Mouse (Mus musculus) midbrain, postnatal 0 days (tissue): Measurements from ENCODE around the gene Ddb2. TPM values are rescaled to one million over a fixed set of nuclear protein-coding genes. Genes with fewer than 3 reads are reported as not detected.

Source experiments
- ATAC-seq: fragments of 200-750 bp; cut with Nextera tagmentation; 2 replicates; pipeline ENCODE4 v1.8.0; 2017; ENCODE audit warnings: moderate number of reproducible peaks, mild to moderate bottlenecking, moderate TSS enrichment, moderate library complexity; ENCODE audit not compliant: low FRiP score
- DNase-seq: peaks from one replicate; pipeline ENCODE4 v3.0.0-alpha.2; 2015; ENCODE audit warnings: low spot score
- H3K27ac ChIP-seq: fragments of 300-500 bp; sonication (generic); 2 replicates; pipeline ENCODE4 v1.5.1; 2014; ENCODE audit warnings: low read depth, mild to moderate bottlenecking, low read length, mixed read lengths
- H3K27me3 ChIP-seq: fragments of 300-500 bp; sonication (generic); 2 replicates; pipeline ENCODE4 v1.6.1; 2014; ENCODE audit warnings: low read length, control low read depth, mixed read lengths; ENCODE audit not compliant: insufficient read depth
- H3K36me3 ChIP-seq: fragments of 300-500 bp; sonication (generic); 2 replicates; pipeline ENCODE4 v1.6.1; 2014; ENCODE audit warnings: low read length, control low read depth, mixed read lengths; ENCODE audit not compliant: insufficient read depth
- H3K4me1 ChIP-seq: fragments of 300-500 bp; sonication (generic); 2 replicates; pipeline ENCODE4 v1.6.1; 2014; ENCODE audit warnings: mild to moderate bottlenecking, control low read depth, antibody characterized with exemption, low read length, mixed read lengths; ENCODE audit not compliant: insufficient read depth
- H3K4me2 ChIP-seq: fragments of 300-500 bp; sonication (generic); 2 replicates; pipeline ENCODE4 v1.6.1; 2014; ENCODE audit warnings: low read depth, mild to moderate bottlenecking, low read length, mixed read lengths; ENCODE audit not compliant: poor library complexity, severe bottlenecking
- H3K4me3 ChIP-seq: fragments of 300-500 bp; sonication (generic); 2 replicates; pipeline ENCODE4 v1.5.1; 2014; ENCODE audit warnings: low read depth, mild to moderate bottlenecking, low read length, moderate library complexity
- H3K9ac ChIP-seq: fragments of 300-500 bp; sonication (generic); replicated peaks from 2 replicates; pipeline ENCODE4 v1.6.1; 2014; ENCODE audit warnings: mild to moderate bottlenecking, low read length, moderate library complexity, mixed read lengths; ENCODE audit not compliant: poor library complexity, severe bottlenecking
- H3K9me3 ChIP-seq: fragments of 300-500 bp; sonication (generic); 2 replicates; pipeline ENCODE4 v1.6.1; 2016; ENCODE audit warnings: low read length, control low read depth
- CTCF ChIP-seq: IDR thresholded peaks from 2 replicates; pipeline ENCODE4 v1.5.1; 2016; ENCODE audit warnings: antibody characterized with exemption, mild to moderate bottlenecking
- WGBS: fragments of 180-500 bp; shearing (Covaris S2); extraction: QIAGEN DNeasy Blood & Tissue Kit; methylation state at CpG from one replicate; pipeline ENCODE4 v1.1.7; 2014; 5-methylcytosine and 5-hydroxymethylcytosine counted together
- polyA plus RNA-seq: library from polyadenylated mRNA; unstranded; fragments of >200 nt; fragmentation: Nextera tagmentation; extraction: Ambion mirVana; gene quantifications from 2 replicates; pipeline ENCODE4 v1.2.1, GENCODE M21; 2015
- total RNA-seq: library from RNA; depleted of rRNA; stranded (reverse); fragments of >200 nt; gene quantifications from 2 replicates; pipeline ENCODE4 v1.2.3, GENCODE M21; 2014

Ddb2 gene
- total and polyA plus RNA-seq, 2 experiments from 2014 or later, result 7.9 to 13.4 TPM

DNA sequence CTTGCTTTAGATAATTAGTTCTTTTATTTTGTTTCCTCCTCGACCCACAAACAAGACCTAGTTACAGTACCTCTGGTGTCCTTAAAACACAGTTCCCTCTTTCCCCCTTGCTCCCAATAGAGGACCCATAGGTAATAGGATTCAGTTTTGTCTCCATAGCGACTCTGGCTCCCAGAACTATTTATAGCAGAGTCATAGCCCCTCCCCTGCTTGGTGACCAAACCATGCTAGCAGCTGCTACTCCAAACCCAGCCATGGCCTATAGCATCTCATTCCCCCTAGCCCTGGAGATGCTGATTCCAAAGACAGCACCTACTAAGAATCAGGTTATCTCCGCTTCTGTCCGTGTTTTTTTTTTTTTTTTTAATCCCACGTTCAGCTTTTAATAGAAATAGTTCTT lies 56.1 kb downstream of the Ddb2 start:
- peak overlapping the region; percentile 77; the same call in 1 of the 2 replicates for H3K4me2 ChIP-seq
- no peak for ATAC-seq
- peaks cover 13% of the 10 kb centered on the region for H3K4me1 ChIP-seq
- H3K9ac ChIP-seq, result no peak overlapping the region
- H3K27me3 ChIP-seq, result no peaks in the 10 kb centered on the region
- H3K4me3 ChIP-seq, result peak overlapping the region; percentile 93; the same call in 1 of the 2 replicates
- peak; percentile 22 for DNase-seq
- no peak for TF ChIP-seq CTCF
- no peak overlapping the region for H3K27ac ChIP-seq
- WGBS, result 68% methylated on average over 5 of the region's 5 CpGs
- H3K36me3 ChIP-seq, result peaks cover 22% of the 10 kb centered on the region
- no peaks in the 10 kb centered on the region for H3K9me3 ChIP-seq

DNA sequence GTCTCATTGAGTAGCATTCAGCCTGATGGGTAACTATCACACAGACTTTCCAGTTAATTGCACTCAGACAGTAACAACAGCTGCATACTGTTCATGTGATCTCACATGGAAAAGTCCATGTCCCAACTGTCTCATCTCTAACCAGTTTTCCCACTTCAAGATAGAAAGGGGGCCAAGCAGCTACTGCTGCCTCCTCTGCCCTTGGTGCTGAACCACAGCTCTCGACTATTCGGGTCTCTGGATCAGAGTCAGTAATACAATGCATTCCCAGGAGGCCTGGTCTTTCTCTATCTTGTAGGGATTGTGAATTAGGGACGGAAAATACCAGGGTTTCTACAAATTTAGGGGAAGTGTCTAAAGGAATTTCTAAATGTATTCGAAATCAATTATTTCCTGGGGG lies 57.0 kb downstream of the Ddb2 start:
- WGBS, result 42% methylated on average over 4 of the region's 4 CpGs
- H3K27ac ChIP-seq, result no peak overlapping the region
- peaks cover 13% of the 10 kb centered on the region for H3K4me1 ChIP-seq
- no peaks in the 10 kb centered on the region for H3K27me3 ChIP-seq
- peaks cover 27% of the 10 kb centered on the region for H3K36me3 ChIP-seq
- no peak overlapping the region for H3K9ac ChIP-seq
- no peak for TF ChIP-seq CTCF
- DNase-seq, result no peak
- no peaks in the 10 kb centered on the region for H3K9me3 ChIP-seq
- no peak overlapping the region for H3K4me3 ChIP-seq
- H3K4me2 ChIP-seq, result no peak overlapping the region
- no peak for ATAC-seq

DNA sequence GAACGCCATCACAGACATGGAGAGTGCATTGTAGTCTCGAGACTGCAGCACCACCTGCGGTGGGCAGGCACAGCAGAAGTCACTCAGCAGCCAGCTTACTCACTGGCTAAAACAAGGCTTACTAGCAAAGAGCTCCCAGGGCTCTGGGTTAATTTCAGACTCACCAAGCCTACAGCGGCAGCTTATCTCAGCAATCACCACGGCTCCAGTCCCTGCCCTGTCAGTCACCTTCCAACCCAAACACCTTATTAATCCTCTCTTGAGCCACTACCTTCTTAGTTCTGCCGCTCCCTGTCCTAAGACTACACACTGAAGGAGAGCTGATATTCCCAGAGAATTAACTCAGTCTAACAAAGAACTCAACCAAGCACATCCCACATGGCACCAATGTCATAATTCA lies 60.5 kb downstream of the Ddb2 start:
- H3K27ac ChIP-seq, result no peak overlapping the region
- H3K36me3 ChIP-seq, result peaks cover 49% of the 10 kb centered on the region
- no peak overlapping the region for H3K4me3 ChIP-seq
- H3K27me3 ChIP-seq, result no peaks in the 10 kb centered on the region
- DNase-seq (no peak), ATAC-seq (no peak)
- no peaks in the 10 kb centered on the region for H3K9me3 ChIP-seq
- H3K4me1 ChIP-seq, result peaks cover 2% of the 10 kb centered on the region; the same call in 1 of the 2 replicates
- no peak overlapping the region for H3K9ac ChIP-seq
- no peak for TF ChIP-seq CTCF
- H3K4me2 ChIP-seq, result no peak overlapping the region
- WGBS, result 83% methylated on average over 6 of the region's 6 CpGs

DNA sequence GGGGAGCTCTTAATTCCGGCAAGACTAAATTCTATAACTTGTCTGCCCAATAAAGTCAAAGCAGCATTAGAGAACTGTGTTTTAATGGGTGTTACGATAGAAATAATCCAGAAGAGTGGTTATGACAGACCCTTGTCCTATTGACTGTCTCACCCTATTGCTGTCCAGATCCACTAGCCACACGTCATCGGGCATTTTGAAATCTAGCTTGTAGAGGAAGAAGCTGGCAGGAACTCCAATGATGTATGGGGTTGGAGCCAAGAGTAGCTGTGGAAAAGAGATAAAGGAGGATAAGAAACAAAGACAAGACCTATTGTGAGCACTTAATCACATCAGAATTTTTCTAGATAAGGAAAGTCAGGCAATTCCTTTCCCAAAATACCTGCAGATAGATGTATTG lies 61.3 kb downstream of the Ddb2 start:
- peaks cover 52% of the 10 kb centered on the region for H3K36me3 ChIP-seq
- 95% methylated on average over 4 of the region's 4 CpGs for WGBS
- no peaks in the 10 kb centered on the region for H3K4me1 ChIP-seq
- H3K27me3 ChIP-seq, result no peaks in the 10 kb centered on the region
- TF ChIP-seq CTCF, result no peak
- no peak overlapping the region for H3K4me2 ChIP-seq
- H3K4me3 ChIP-seq, result no peak overlapping the region
- H3K9ac ChIP-seq, result no peak overlapping the region
- DNase-seq, result no peak
- ATAC-seq, result no peak
- no peak overlapping the region for H3K27ac ChIP-seq
- H3K9me3 ChIP-seq, result no peaks in the 10 kb centered on the region

DNA sequence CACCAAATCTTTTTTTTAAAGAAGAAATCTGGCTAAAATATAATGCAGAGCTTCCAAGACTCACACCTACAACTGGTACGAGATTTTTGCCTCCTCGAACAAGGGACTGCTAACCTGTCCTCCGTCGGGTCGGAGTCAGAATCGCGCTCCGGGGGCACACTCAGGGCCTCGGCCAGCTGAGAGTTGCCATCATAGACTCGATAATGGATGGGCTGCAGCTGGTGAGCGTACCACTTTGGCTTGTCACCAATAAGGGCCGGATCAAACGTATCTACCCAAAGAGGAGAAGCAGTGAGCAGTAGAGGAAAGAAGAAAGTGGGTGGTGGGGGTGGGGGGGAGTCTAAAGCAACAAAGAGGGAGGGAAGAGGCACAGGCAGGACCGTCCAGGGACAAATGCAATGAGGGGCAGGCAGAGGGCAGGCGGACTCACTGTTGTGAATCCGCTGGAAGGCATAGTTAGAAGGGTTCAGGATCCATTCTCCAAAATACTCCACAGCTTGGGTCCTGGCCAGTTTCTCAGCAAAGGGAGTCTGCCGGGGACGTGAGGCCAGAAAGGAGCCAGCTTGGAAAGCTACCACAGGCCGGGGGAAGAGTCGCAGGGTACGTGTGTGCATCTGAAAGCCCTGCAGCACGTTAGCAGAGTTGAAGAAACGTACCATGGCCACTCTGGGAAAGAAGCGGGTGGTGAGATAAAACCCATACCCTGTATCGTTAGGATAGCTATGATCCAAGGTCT lies 67.0 kb downstream of the Ddb2 start:
- no peak overlapping the region for H3K9ac ChIP-seq
- no peak overlapping the region for H3K27ac ChIP-seq
- no peak for DNase-seq
- no peaks in the 10 kb centered on the region for H3K9me3 ChIP-seq
- no peak for TF ChIP-seq CTCF
- 91% methylated on average over 25 of the region's 25 CpGs for WGBS
- no peaks in the 10 kb centered on the region for H3K27me3 ChIP-seq
- no peak overlapping the region for H3K4me2 ChIP-seq
- no peaks in the 10 kb centered on the region for H3K4me1 ChIP-seq
- peaks cover 73% of the 10 kb centered on the region for H3K36me3 ChIP-seq
- H3K4me3 ChIP-seq, result no peak overlapping the region
- no peak for ATAC-seq

DNA sequence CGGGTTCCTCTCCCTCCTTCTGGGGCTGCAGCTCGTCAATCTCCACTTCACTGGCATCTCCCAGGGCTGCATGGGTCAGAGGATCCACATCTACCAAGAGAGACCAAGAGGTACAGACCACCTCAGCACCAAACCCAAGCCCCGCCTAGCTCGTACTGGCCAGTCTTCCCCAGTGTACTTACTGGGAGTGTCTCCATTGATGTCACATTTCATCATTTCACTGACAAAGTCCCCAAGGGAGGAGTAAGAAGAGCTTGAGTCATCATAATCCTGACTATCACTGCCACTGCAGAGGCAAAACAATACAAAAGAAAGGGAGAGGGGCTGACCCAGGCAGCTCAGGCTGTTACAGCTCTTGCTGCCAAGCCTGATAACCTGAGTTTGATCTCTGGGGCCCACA lies 69.2 kb downstream of the Ddb2 start:
- Histone ChIP-seq H3K27me3 (no peaks in the 10 kb centered on the region), H3K4me3 (no peak overlapping the region), H3K4me2 (no peak overlapping the region), H3K4me1 (no peaks in the 10 kb centered on the region), H3K27ac (no peak overlapping the region), H3K9ac (no peak overlapping the region), H3K36me3 (peaks cover 84% of the 10 kb centered on the region), H3K9me3 (no peaks in the 10 kb centered on the region)
- no peak for ATAC-seq
- 83% methylated on average over 4 of the region's 4 CpGs for WGBS
- no peak for DNase-seq
- no peak for TF ChIP-seq CTCF
